Mouse (Mus musculus) megakaryocyte, embryonic 14.5 days (primary cell): ENCODE measurements around the gene Gm49405. TPM values are rescaled to one million over a fixed set of nuclear protein-coding genes. Genes with fewer than 3 reads are reported as not detected.
"Not testable (repeated sequence)": the region's sequence is repeated elsewhere in the genome, so short reads cannot be mapped to it uniquely, and the experiment has no call there.

Experiments used
- H3K27me3 ChIP-seq: replicated peaks from 2 replicates; pipeline ENCODE3; 2012; ENCODE audit warnings: inconsistent platforms
- H3K36me3 ChIP-seq: replicated peaks from 2 replicates; pipeline ENCODE3; 2012; ENCODE audit warnings: low read length, inconsistent platforms, mixed read lengths
- H3K4me1 ChIP-seq: 2 replicates; pipeline ENCODE4 v1.6.1; 2012; ENCODE audit warnings: inconsistent platforms
- H3K4me3 ChIP-seq: replicated peaks from 2 replicates; pipeline ENCODE3; 2012; ENCODE audit warnings: moderate library complexity, mild to moderate bottlenecking, inconsistent platforms
- H3K9me3 ChIP-seq: 2 replicates; pipeline ENCODE4 v1.6.1; 2012; ENCODE audit warnings: inconsistent platforms
- FLI1 ChIP-seq: IDR thresholded peaks from 2 replicates; pipeline ENCODE4 v1.6.1; 2012; ENCODE audit warnings: low read length, inconsistent platforms, mixed read lengths
- GATA1 ChIP-seq: IDR thresholded peaks from 3 replicates; pipeline ENCODE4 v1.6.1; 2012; ENCODE audit warnings: mixed read lengths, low read length, inconsistent platforms, borderline replicate concordance
- polyA plus RNA-seq: library from polyadenylated mRNA; stranded (reverse); fragments of >175 nt; gene quantifications from 2 replicates; pipeline ENCODE4 v1.2.3, GENCODE M21; 2012; ENCODE audit warnings: low replicate concordance; ENCODE audit not compliant: insufficient read depth

Gene Gm49405
- polyA plus RNA-seq, 1 experiment: 0.93 TPM

- TF ChIP-seq GATA1 (no peak), FLI1 (no peak)
- H3K9me3 ChIP-seq: peaks cover 9% of the 10 kb centered on the region; the same call in 1 of the 2 replicates
- no peak overlapping the region for H3K4me3 ChIP-seq
- no peaks in the 10 kb centered on the region for H3K27me3 ChIP-seq
- peaks cover 19% of the 10 kb centered on the region for H3K36me3 ChIP-seq
- H3K4me1 ChIP-seq: peaks cover 47% of the 10 kb centered on the region
These were observed 32.9 kb downstream of the Gm49405 start for GRCm38 (mm10) chr19:4033298-4033697.

DNA sequence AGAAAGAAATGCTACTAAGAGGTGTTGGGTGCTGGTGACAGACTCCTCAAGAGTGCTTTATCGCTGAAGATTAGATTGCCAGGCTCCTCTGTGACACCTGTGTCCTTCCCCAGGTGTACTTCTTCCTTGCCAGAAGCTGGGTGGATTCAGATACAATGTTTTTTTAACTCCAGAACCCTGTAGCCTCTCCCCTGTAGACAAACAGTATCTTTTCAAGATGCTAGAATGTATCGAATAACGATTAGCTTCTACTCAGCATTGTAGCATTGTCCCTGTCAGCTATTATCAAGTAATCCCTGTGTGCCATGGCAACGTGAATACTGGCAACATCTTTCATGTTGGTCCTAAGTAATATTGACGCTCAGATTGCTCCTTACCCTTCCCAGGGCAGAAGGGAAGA lies 33.3 kb downstream of the Gm49405 start:
- H3K4me1 ChIP-seq: peaks cover 49% of the 10 kb centered on the region
- TF ChIP-seq FLI1: no peak
- no peak for TF ChIP-seq GATA1

DNA sequence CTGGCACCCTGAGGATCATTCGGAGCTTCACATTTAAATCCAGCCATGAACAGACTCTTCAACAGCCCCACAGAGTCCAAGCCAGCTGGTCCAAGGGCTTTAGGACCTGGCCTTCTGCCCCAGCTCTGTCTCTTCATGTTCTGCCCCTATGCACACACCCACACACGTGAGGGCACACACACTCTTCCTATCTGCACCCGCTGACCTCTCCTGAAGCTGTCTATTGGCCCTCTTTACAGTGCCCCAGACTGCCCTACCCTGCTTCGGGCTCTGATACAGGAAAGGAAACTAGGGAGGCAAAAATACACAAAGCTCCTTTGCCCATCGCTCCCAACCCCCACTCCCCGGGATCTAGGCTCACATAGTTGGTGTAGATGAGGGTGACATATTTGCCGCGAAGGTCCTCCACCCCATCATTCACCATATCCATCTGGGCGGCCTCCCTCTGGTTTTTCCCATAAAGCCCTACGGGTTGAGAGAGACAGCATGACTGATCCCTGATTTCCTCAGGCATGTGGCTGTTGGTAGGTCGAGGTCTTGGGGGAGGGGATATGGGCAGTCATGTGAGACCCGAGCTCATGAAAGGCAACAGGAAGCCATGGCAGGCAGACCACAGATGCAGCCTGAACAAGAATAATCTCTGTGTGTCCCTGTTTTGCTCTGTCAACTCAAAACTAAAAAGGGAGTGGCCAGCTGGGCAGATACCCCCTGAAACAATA lies 36.1 kb downstream of the Gm49405 start:
- H3K4me3 ChIP-seq: peak overlapping the region; percentile 83
- H3K4me1 ChIP-seq: peaks cover 60% of the 10 kb centered on the region
- H3K9me3 ChIP-seq: no peaks in the 10 kb centered on the region
- H3K36me3 ChIP-seq: peaks cover 21% of the 10 kb centered on the region
- no peaks in the 10 kb centered on the region for H3K27me3 ChIP-seq
- TF ChIP-seq GATA1 (no peak), FLI1 (no peak)

More for the DNA sequence above, 33.3 kb downstream of the Gm49405 start:
- H3K27me3 ChIP-seq: no peaks in the 10 kb centered on the region
- H3K9me3 ChIP-seq: 0 out of 2 replicates have a peak, but pooled peaks cover 8% of the 10 kb centered on the region
- H3K4me3 ChIP-seq: no peak overlapping the region
- H3K36me3 ChIP-seq: peaks cover 19% of the 10 kb centered on the region

GRCm38 (mm10) chr19:4037154-4037787 lies 36.8 kb downstream of the Gm49405 start:
- Histone ChIP-seq H3K4me3 (peak overlapping the region; percentile 93), H3K36me3 (peaks cover 21% of the 10 kb centered on the region), H3K4me1 (peaks cover 68% of the 10 kb centered on the region)
- not testable (repeated sequence) for H3K27me3 ChIP-seq, H3K9me3 ChIP-seq

DNA sequence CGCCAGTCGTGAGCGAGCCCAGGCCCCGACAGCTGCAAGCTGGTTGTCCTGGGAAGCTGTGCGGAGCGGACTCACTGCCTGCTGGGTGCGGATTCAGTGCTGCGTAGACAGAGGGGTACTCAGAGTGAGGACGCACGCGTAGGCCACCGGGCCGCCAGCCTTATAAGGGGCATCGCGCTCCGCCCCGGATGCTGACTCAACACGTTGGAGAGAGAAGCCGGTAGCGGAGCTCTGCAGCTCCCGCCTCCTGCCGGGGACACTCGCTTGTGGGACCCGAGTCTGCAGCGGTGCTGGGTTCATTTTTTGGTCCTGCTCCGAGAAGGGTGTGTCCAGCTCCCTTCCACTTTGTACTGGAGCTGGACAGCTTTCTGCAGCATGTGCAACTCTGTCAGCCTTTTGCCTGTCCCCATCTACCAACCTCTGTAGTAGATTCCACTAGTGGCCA lies 37.4 kb downstream of the Gm49405 start, which contains the start of gene Gstp1:
Gene Gstp1, minus strand, starts transcription at position 198 of the 445 bp plus-strand sequence.
- Histone ChIP-seq H3K4me1 (peaks cover 65% of the 10 kb centered on the region), H3K27me3 (no peaks in the 10 kb centered on the region), H3K9me3 (no peaks in the 10 kb centered on the region), H3K4me3 (peak within 1 kb of the TSS; percentile 93), H3K36me3 (peaks cover 21% of the 10 kb centered on the region)
- TF ChIP-seq GATA1 (no peak), FLI1 (0 out of 2 replicates have a peak, but pooled peaks have one; percentile 7)

DNA sequence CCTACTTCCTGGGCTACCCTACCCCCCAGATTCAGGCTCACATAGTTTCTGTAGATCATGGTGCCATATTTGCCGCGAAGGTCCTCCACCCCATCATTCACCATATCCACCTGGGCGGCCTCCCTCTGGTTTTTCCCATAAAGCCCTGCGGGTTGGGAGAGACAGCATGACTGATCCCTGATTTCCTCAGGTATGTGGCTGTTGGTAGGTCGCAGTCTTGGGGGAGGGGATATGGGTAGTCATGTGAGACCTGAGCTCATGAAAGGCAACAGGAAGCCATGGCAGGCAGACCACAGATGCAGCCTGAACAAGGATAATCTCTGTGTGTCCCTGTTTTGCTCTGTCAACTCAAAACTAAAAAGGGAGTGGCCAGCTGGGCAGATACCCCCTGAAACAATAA lies 40.5 kb downstream of the Gm49405 start:
- Histone ChIP-seq H3K36me3 (peaks cover 10% of the 10 kb centered on the region), H3K4me1 (peaks cover 70% of the 10 kb centered on the region)
- H3K27me3 ChIP-seq, H3K9me3 ChIP-seq, H3K4me3 ChIP-seq: not testable (repeated sequence)

- H3K9me3 ChIP-seq, H3K27me3 ChIP-seq, H3K4me3 ChIP-seq, H3K36me3 ChIP-seq: not testable (repeated sequence)
- H3K4me1 ChIP-seq: peaks cover 70% of the 10 kb centered on the region
These were observed 41.1 kb downstream of the Gm49405 start for GRCm38 (mm10) chr19:4041500-4041899.

- TF ChIP-seq FLI1 (no peak), GATA1 (no peak)
- Histone ChIP-seq H3K4me3 (no peak overlapping the region), H3K27me3 (no peaks in the 10 kb centered on the region), H3K4me1 (peaks cover 71% of the 10 kb centered on the region), H3K9me3 (no peaks in the 10 kb centered on the region), H3K36me3 (peaks cover 2% of the 10 kb centered on the region)
These were observed 41.7 kb downstream of the Gm49405 start for GRCm38 (mm10) chr19:4042124-4042523.

DNA sequence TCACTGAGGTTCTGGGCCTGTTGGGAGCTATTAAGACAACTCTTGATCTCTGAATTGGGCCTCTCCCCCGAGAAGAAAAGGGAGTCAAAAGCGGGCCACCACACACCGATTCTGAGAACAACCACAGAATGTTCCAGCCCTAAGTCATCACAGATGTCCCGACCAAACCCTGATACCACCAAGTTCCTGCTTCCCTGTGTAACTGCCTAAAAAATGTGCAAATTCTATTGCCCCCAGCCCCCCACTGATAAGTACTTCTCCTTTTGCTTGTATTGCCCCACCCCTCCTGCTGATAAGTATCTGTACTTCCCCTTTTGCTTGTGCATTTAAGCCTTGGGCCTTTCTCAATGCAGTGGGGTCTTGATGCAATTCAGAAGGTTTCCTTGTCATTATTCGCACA lies 43.7 kb downstream of the Gm49405 start:
- H3K27me3 ChIP-seq, H3K4me3 ChIP-seq, H3K36me3 ChIP-seq, H3K9me3 ChIP-seq: not testable (repeated sequence)
- peaks cover 67% of the 10 kb centered on the region for H3K4me1 ChIP-seq

DNA sequence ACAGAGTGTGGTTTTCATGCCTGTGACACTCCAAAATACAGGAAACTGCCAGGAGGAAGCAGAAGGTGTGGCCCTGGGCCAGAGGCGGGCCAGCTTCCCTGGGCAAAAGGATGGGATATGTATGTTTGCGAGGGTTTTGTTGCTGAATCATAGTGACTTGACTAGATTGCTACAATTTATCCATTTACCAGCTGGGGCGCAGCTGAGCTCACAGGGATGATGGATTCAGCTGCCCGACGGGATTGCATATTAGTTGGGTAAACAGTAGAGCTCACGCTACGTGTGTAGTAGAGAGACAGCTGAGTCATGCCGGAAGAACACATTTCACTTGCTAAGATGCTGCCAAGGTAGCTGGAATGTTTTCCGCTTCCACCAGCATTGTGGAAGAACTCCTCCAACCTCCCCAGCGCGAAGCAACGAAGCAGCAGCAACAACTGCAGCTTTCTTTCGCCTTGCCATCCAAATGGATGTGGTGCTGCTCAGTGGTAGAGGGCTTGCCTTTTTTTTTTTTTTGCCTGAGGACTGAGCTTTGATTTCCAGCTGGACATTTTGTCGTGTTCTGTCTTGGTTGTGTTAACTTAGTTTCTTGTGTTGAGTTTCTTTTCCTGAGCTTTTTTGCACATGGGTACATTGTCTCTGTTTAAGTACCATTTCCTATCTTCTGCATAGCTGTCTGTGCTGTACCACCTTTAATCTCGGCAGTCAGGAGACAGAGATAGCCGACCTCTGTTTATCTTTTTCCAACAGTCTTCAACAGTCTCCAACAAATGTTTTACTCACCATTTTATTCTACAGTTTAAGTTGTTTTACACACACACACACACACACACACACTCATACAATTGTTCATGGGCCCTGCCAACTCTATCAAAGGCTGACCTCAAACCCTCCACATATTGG lies 45.8 kb downstream of the Gm49405 start, which contains the start of gene Gstp2:
Gene Gstp2, minus strand, starts transcription at position 58 of the 900 bp plus-strand sequence.
- TF ChIP-seq FLI1 (no peak), GATA1 (no peak)
- peak within 1 kb of the TSS; percentile 56 for H3K4me3 ChIP-seq
- peaks cover 57% of the 10 kb centered on the region for H3K4me1 ChIP-seq
- H3K27me3 ChIP-seq: peaks cover 4% of the 10 kb centered on the region
- H3K36me3 ChIP-seq: no peaks in the 10 kb centered on the region
- peaks cover 3% of the 10 kb centered on the region; the same call in 1 of the 2 replicates for H3K9me3 ChIP-seq
